Mouse (Mus musculus) liver, adult 2 months (tissue): ENCODE measurements around the gene Fam43b.

Experiments used
- CTCF ChIP-seq: fragments of 200-500 bp; IDR thresholded peaks from 2 replicates; pipeline ENCODE4 v1.5.1; 2011; ENCODE audit warnings: low read depth, low read length, control low read depth
- POLR2A ChIP-seq: fragments of 200-500 bp; IDR thresholded peaks from 2 replicates; pipeline ENCODE4 v1.6.1; 2011; ENCODE audit warnings: low read length, control low read depth; ENCODE audit not compliant: insufficient read depth; ENCODE audit errors: extremely low read depth

- TF ChIP-seq CTCF = no peak
- TF ChIP-seq POLR2A = no peak
Measured at GRCm38 (mm10) chr4:138411011-138411410, 14.7 kb upstream of the Fam43b start.
